Mouse (Mus musculus) neural tube, embryonic 14.5 days (tissue): Measurements from ENCODE around the gene D630003M21Rik. TPM values are rescaled to one million over a fixed set of nuclear protein-coding genes. Genes with fewer than 3 reads are reported as not detected.

ENCODE experiments used
- ATAC-seq: fragments of 200-750 bp; cut with Nextera tagmentation; 2 replicates; pipeline ENCODE4 v1.8.0; 2017; ENCODE audit warnings: low read depth, mild to moderate bottlenecking, moderate TSS enrichment, moderate library complexity
- H3K27ac ChIP-seq: fragments of 300-500 bp; sonication (generic); 2 replicates; pipeline ENCODE4 v1.5.1; 2014; ENCODE audit warnings: low read depth, mild to moderate bottlenecking, control low read depth, low read length, moderate library complexity, mixed read lengths
- H3K27me3 ChIP-seq: fragments of 300-500 bp; sonication (generic); 2 replicates; pipeline ENCODE4 v1.6.1; 2014; ENCODE audit warnings: low read length; ENCODE audit not compliant: control insufficient read depth, insufficient read depth
- H3K36me3 ChIP-seq: fragments of 300-500 bp; sonication (generic); 2 replicates; pipeline ENCODE4 v1.6.1; 2014; ENCODE audit warnings: low read length, mixed read lengths; ENCODE audit not compliant: control insufficient read depth, insufficient read depth
- H3K4me1 ChIP-seq: fragments of 300-500 bp; sonication (generic); 2 replicates; pipeline ENCODE4 v1.6.1; 2014; ENCODE audit warnings: low read length; ENCODE audit not compliant: control insufficient read depth, insufficient read depth
- H3K4me2 ChIP-seq: fragments of 300-500 bp; sonication (generic); 2 replicates; pipeline ENCODE4 v1.6.1; 2014; ENCODE audit warnings: mild to moderate bottlenecking, low read depth, low read length, control low read depth
- H3K4me3 ChIP-seq: fragments of 300-500 bp; sonication (generic); 2 replicates; pipeline ENCODE4 v1.5.1; 2014; ENCODE audit warnings: low read depth, low read length, control low read depth, mixed read lengths
- H3K9ac ChIP-seq: fragments of 300-500 bp; sonication (generic); replicated peaks from 2 replicates; pipeline ENCODE4 v1.6.1; 2014; ENCODE audit warnings: low read depth, mild to moderate bottlenecking, control low read depth, low read length, mixed read lengths
- H3K9me3 ChIP-seq: fragments of 300-500 bp; sonication (generic); 2 replicates; pipeline ENCODE4 v1.6.1; 2016; ENCODE audit warnings: low read length; ENCODE audit not compliant: control insufficient read depth
- WGBS: fragments of 180-500 bp; shearing (Covaris S2); extraction: QIAGEN DNeasy Blood & Tissue Kit; methylation state at CpG from one replicate; pipeline ENCODE4 v1.1.7; 2014; 5-methylcytosine and 5-hydroxymethylcytosine counted together
- polyA plus RNA-seq: library from polyadenylated mRNA; unstranded; fragments of >200 nt; fragmentation: Nextera tagmentation; extraction: Ambion mirVana; gene quantifications from 2 replicates; pipeline ENCODE4 v1.2.1, GENCODE M21; 2014

D630003M21Rik gene
- polyA plus RNA-seq, 1 experiment from 2014 or later = 0.94 TPM

- no peak overlapping the region for H3K4me3 ChIP-seq
- H3K27me3 ChIP-seq = no peaks in the 10 kb centered on the region
- no peak for ATAC-seq
- H3K9me3 ChIP-seq = no peaks in the 10 kb centered on the region
- no peak overlapping the region for H3K9ac ChIP-seq
- H3K36me3 ChIP-seq = no peaks in the 10 kb centered on the region
- 75% methylated on average over 5 of the region's 5 CpGs for WGBS
- no peak overlapping the region for H3K4me2 ChIP-seq
- H3K27ac ChIP-seq = no peak overlapping the region
- H3K4me1 ChIP-seq = peaks cover 15% of the 10 kb centered on the region
Measured at GRCm38 (mm10) chr2:158225301-158225700, 3.7 kb downstream of the D630003M21Rik start.

GRCm38 (mm10) chr2:158223497-158223896 lies 5.5 kb downstream of the D630003M21Rik start:
- no peak for ATAC-seq
- no peaks in the 10 kb centered on the region for H3K27me3 ChIP-seq
- H3K9me3 ChIP-seq = no peaks in the 10 kb centered on the region
- H3K9ac ChIP-seq = no peak overlapping the region
- WGBS = 74% methylated on average over 3 of the region's 3 CpGs
- no peak overlapping the region for H3K27ac ChIP-seq
- 0 out of 2 replicates have a peak, but pooled peaks cover 4% of the 10 kb centered on the region for H3K4me1 ChIP-seq
- H3K36me3 ChIP-seq = no peaks in the 10 kb centered on the region
- no peak overlapping the region for H3K4me2 ChIP-seq
- H3K4me3 ChIP-seq = no peak overlapping the region

GRCm38 (mm10) chr2:158222664-158223063 lies 6.4 kb downstream of the D630003M21Rik start:
- H3K9ac ChIP-seq = no peak overlapping the region
- H3K4me1 ChIP-seq = 0 out of 2 replicates have a peak, but pooled peaks cover 4% of the 10 kb centered on the region
- no peaks in the 10 kb centered on the region for H3K27me3 ChIP-seq
- no peaks in the 10 kb centered on the region for H3K36me3 ChIP-seq
- H3K4me3 ChIP-seq = no peak overlapping the region
- no peak; the same call in 1 of the 2 replicates for ATAC-seq
- no peak overlapping the region for H3K4me2 ChIP-seq
- WGBS = 53% methylated on average over 4 of the region's 4 CpGs
- no peaks in the 10 kb centered on the region for H3K9me3 ChIP-seq
- H3K27ac ChIP-seq = no peak overlapping the region

GRCm38 (mm10) chr2:158221446-158222084 lies 7.5 kb downstream of the D630003M21Rik start:
- no peaks in the 10 kb centered on the region for H3K36me3 ChIP-seq
- no peaks in the 10 kb centered on the region for H3K9me3 ChIP-seq
- H3K27ac ChIP-seq = no peak overlapping the region
- H3K27me3 ChIP-seq = no peaks in the 10 kb centered on the region
- H3K4me3 ChIP-seq = no peak overlapping the region
- no peak for ATAC-seq
- 0 out of 2 replicates have a peak, but pooled peaks cover 4% of the 10 kb centered on the region for H3K4me1 ChIP-seq
- WGBS = 85% methylated on average over 9 of the region's 9 CpGs
- no peak overlapping the region for H3K9ac ChIP-seq
- H3K4me2 ChIP-seq = no peak overlapping the region

- no peak overlapping the region for H3K4me2 ChIP-seq
- no peak overlapping the region for H3K4me3 ChIP-seq
- no peak for ATAC-seq
- H3K9me3 ChIP-seq = no peaks in the 10 kb centered on the region
- H3K4me1 ChIP-seq = 0 out of 2 replicates have a peak, but pooled peaks cover 4% of the 10 kb centered on the region
- H3K27ac ChIP-seq = no peak overlapping the region
- H3K36me3 ChIP-seq = no peaks in the 10 kb centered on the region
- no peaks in the 10 kb centered on the region for H3K27me3 ChIP-seq
- WGBS = 83% methylated on average over 2 of the region's 2 CpGs
- H3K9ac ChIP-seq = no peak overlapping the region
Measured at GRCm38 (mm10) chr2:158219562-158219961, 9.5 kb downstream of the D630003M21Rik start.

GRCm38 (mm10) chr2:158216510-158216909 lies 12.5 kb downstream of the D630003M21Rik start:
- 0 out of 2 replicates have a peak, but pooled peaks cover under 1% of the 10 kb centered on the region for H3K4me1 ChIP-seq
- WGBS = 90% methylated on average over 8 of the region's 8 CpGs
- no peak overlapping the region for H3K27ac ChIP-seq
- H3K4me3 ChIP-seq = no peak overlapping the region
- no peak overlapping the region for H3K9ac ChIP-seq
- H3K27me3 ChIP-seq = no peaks in the 10 kb centered on the region
- ATAC-seq = no peak
- H3K36me3 ChIP-seq = no peaks in the 10 kb centered on the region
- H3K9me3 ChIP-seq = no peaks in the 10 kb centered on the region
- no peak overlapping the region for H3K4me2 ChIP-seq

GRCm38 (mm10) chr2:158215283-158216117 lies 13.5 kb downstream of the D630003M21Rik start:
- Histone ChIP-seq H3K27ac (no peak overlapping the region), H3K9ac (no peak overlapping the region), H3K27me3 (no peaks in the 10 kb centered on the region), H3K36me3 (no peaks in the 10 kb centered on the region), H3K4me2 (no peak overlapping the region), H3K4me3 (no peak overlapping the region), H3K4me1 (0 out of 2 replicates have a peak, but pooled peaks cover 3% of the 10 kb centered on the region), H3K9me3 (no peaks in the 10 kb centered on the region)
- no peak for ATAC-seq
- WGBS = 52% methylated on average over 9 of the region's 9 CpGs

GRCm38 (mm10) chr2:158211764-158212471 lies 17.1 kb downstream of the D630003M21Rik start:
- no peak overlapping the region for H3K4me3 ChIP-seq
- H3K4me2 ChIP-seq = no peak overlapping the region
- 0 out of 2 replicates have a peak, but pooled peaks cover 3% of the 10 kb centered on the region for H3K4me1 ChIP-seq
- H3K9ac ChIP-seq = no peak overlapping the region
- H3K9me3 ChIP-seq = no peaks in the 10 kb centered on the region
- 76% methylated on average over 4 of the region's 4 CpGs for WGBS
- H3K27ac ChIP-seq = no peak overlapping the region
- no peaks in the 10 kb centered on the region for H3K27me3 ChIP-seq
- ATAC-seq = no peak
- H3K36me3 ChIP-seq = no peaks in the 10 kb centered on the region
